Mouse (Mus musculus): Measurements from ENCODE around the gene Ypel2. TPM values are rescaled to one million over a fixed set of nuclear protein-coding genes. Genes with fewer than 3 reads are reported as not detected.

Ypel2 gene
- polyA plus RNA-seq, 1 experiment: 2.1 TPM

GRCm38 (mm10) chr11:86920111-86921080 is 73.1 kb downstream of the Ypel2 start:
- Histone ChIP-seq H3K27me3 (ENCODE audit: control insufficient read depth, insufficient read depth, low read length) (no peaks in the 10 kb centered on the region), H3K27ac (ENCODE audit: insufficient read depth, low read length) (no peak overlapping the region), H3K36me3 (ENCODE audit: control insufficient read depth, insufficient read depth, low read length) (no peaks in the 10 kb centered on the region), H3K4me3 (ENCODE audit: extremely low read depth, insufficient read depth, insufficient read length) (no peak overlapping the region), H3K4me1 (ENCODE audit: control insufficient read depth, insufficient read depth, insufficient read length) (peaks cover 6% of the 10 kb centered on the region; the same call in 1 of the 2 replicates)
- no peak for DNase-seq (ENCODE audit: low read depth in 1 of 2, low spot score in 2 of 2)
- WGBS: 74% methylated on average over 20 of the region's 20 CpGs
- TF ChIP-seq POLR2A (IDR thresholded peaks at IDR 0.05; ENCODE audit: low read depth, low read length): no peak
- TF ChIP-seq CTCF (IDR thresholded peaks at IDR 0.05; ENCODE audit: extremely low read depth, insufficient read depth, insufficient read length, insufficient replicate concordance): no peak

- 90% methylated on average over 7 of the region's 7 CpGs for WGBS
- no peak overlapping the region for H3K4me3 ChIP-seq (ENCODE audit: extremely low read depth, insufficient read depth, insufficient read length)
These were observed 74.0 kb downstream of the Ypel2 start for GRCm38 (mm10) chr11:86919468-86919867.

GRCm38 (mm10) chr11:86917536-86917935 is 76.0 kb downstream of the Ypel2 start:
- Histone ChIP-seq H3K36me3 (ENCODE audit: control insufficient read depth, insufficient read depth, low read length) (no peaks in the 10 kb centered on the region), H3K27me3 (ENCODE audit: control insufficient read depth, insufficient read depth, low read length) (no peaks in the 10 kb centered on the region), H3K4me3 (ENCODE audit: extremely low read depth, insufficient read depth, insufficient read length) (no peak overlapping the region), H3K4me1 (ENCODE audit: control insufficient read depth, insufficient read depth, insufficient read length) (no peaks in the 10 kb centered on the region), H3K27ac (ENCODE audit: insufficient read depth, low read length) (no peak overlapping the region)
- no peak for DNase-seq (ENCODE audit: low read depth in 1 of 2, low spot score in 2 of 2)
- 93% methylated on average over 2 of the region's 2 CpGs for WGBS
- TF ChIP-seq CTCF (IDR thresholded peaks at IDR 0.05; ENCODE audit: extremely low read depth, insufficient read depth, insufficient read length, insufficient replicate concordance) (no peak), POLR2A (IDR thresholded peaks at IDR 0.05; ENCODE audit: low read depth, low read length) (no peak)

More at GRCm38 (mm10) chr11:86919468-86919867, 74.0 kb downstream of the Ypel2 start:
- H3K36me3 ChIP-seq (ENCODE audit: control insufficient read depth, insufficient read depth, low read length): no peaks in the 10 kb centered on the region
- TF ChIP-seq POLR2A (IDR thresholded peaks at IDR 0.05; ENCODE audit: low read depth, low read length) (no peak), CTCF (IDR thresholded peaks at IDR 0.05; ENCODE audit: extremely low read depth, insufficient read depth, insufficient read length, insufficient replicate concordance) (no peak)
- H3K27me3 ChIP-seq (ENCODE audit: control insufficient read depth, insufficient read depth, low read length): no peaks in the 10 kb centered on the region
- H3K4me1 ChIP-seq (ENCODE audit: control insufficient read depth, insufficient read depth, insufficient read length): no peaks in the 10 kb centered on the region
- DNase-seq (ENCODE audit: low read depth in 1 of 2, low spot score in 2 of 2): no peak
- no peak overlapping the region for H3K27ac ChIP-seq (ENCODE audit: insufficient read depth, low read length)

DNA sequence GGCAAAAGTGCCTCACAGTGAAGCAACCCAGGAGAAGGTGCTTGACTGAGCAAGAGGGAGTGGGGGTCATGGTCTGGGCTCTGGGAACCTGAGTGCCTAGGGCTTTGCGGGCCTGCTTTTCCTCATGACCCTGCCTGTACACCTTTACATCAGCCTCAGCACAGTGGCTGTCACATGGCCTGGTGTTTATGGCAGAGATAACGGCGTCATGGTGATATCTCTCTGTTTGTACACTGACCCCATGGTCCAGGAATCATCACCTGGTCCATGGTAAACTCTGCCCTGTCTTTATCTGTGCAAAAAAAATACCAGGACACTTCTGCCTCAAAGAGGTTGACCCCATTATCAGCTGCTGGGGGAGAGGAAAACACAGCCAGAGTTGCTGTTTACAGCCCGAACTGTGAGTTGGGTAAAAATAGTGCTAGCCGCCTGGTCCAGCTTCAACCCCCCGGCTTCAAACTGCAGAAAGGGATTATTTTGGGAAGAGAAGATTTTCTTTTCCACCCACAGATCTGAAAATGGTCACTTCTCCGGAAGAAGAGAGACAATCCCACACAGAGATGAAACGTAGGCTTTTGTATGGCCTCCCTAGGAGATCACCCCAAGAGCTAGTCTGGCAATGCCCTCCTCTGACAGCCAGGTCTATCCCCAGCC is 76.8 kb downstream of the Ypel2 start:
- no peak for DNase-seq (ENCODE audit: low read depth in 1 of 2, low spot score in 2 of 2)
- Histone ChIP-seq H3K36me3 (ENCODE audit: control insufficient read depth, insufficient read depth, low read length) (no peaks in the 10 kb centered on the region), H3K4me3 (ENCODE audit: extremely low read depth, insufficient read depth, insufficient read length) (no peak overlapping the region), H3K27ac (ENCODE audit: insufficient read depth, low read length) (no peak overlapping the region), H3K27me3 (ENCODE audit: control insufficient read depth, insufficient read depth, low read length) (no peaks in the 10 kb centered on the region), H3K4me1 (ENCODE audit: control insufficient read depth, insufficient read depth, insufficient read length) (no peaks in the 10 kb centered on the region)
- TF ChIP-seq CTCF (IDR thresholded peaks at IDR 0.05; ENCODE audit: extremely low read depth, insufficient read depth, insufficient read length, insufficient replicate concordance): no peak
- no peak for TF ChIP-seq POLR2A (IDR thresholded peaks at IDR 0.05; ENCODE audit: low read depth, low read length)
- 85% methylated on average over 8 of the region's 8 CpGs for WGBS

DNA sequence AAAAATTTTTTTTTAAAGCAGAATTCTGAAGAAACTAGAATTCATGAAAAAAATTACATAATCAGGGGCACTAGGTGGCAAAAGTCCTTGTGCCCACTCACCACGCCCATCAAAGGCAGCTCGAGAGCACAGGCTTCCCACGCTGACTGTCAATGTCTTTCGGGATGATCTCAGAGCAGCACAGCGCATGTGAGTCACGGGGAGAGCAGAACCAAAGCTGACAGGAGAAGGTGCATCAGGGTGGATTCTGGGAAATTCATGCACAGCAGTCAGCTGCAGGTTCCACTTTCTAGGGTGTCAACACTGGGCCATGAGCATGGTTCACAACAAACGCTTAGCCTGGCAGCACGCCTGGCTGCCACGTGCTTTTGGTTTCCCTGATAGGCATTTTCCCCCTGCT is 79.2 kb downstream of the Ypel2 start:
- Histone ChIP-seq H3K27ac (ENCODE audit: insufficient read depth, low read length) (no peak overlapping the region), H3K4me1 (ENCODE audit: control insufficient read depth, insufficient read depth, insufficient read length) (no peaks in the 10 kb centered on the region; the same call in 1 of the 2 replicates), H3K27me3 (ENCODE audit: control insufficient read depth, insufficient read depth, low read length) (no peaks in the 10 kb centered on the region), H3K36me3 (ENCODE audit: control insufficient read depth, insufficient read depth, low read length) (no peaks in the 10 kb centered on the region), H3K4me3 (ENCODE audit: extremely low read depth, insufficient read depth, insufficient read length) (no peak overlapping the region)
- 80% methylated on average over 9 of the region's 9 CpGs for WGBS
- DNase-seq (ENCODE audit: low read depth in 1 of 2, low spot score in 2 of 2): no peak
- no peak for TF ChIP-seq CTCF (IDR thresholded peaks at IDR 0.05; ENCODE audit: extremely low read depth, insufficient read depth, insufficient read length, insufficient replicate concordance)
- TF ChIP-seq POLR2A (IDR thresholded peaks at IDR 0.05; ENCODE audit: low read depth, low read length): no peak

- Histone ChIP-seq H3K27ac (ENCODE audit: insufficient read depth, low read length) (no peak overlapping the region), H3K4me3 (ENCODE audit: extremely low read depth, insufficient read depth, insufficient read length) (no peak overlapping the region), H3K4me1 (ENCODE audit: control insufficient read depth, insufficient read depth, insufficient read length) (no peaks in the 10 kb centered on the region; the same call in 1 of the 2 replicates), H3K36me3 (ENCODE audit: control insufficient read depth, insufficient read depth, low read length) (no peaks in the 10 kb centered on the region), H3K27me3 (ENCODE audit: control insufficient read depth, insufficient read depth, low read length) (no peaks in the 10 kb centered on the region)
- no peak for TF ChIP-seq POLR2A (IDR thresholded peaks at IDR 0.05; ENCODE audit: low read depth, low read length)
- no peak for TF ChIP-seq CTCF (IDR thresholded peaks at IDR 0.05; ENCODE audit: extremely low read depth, insufficient read depth, insufficient read length, insufficient replicate concordance)
- DNase-seq (ENCODE audit: low read depth in 1 of 2, low spot score in 2 of 2): no peak
- WGBS: 47% methylated on average over 4 of the region's 4 CpGs
These were observed 83.3 kb downstream of the Ypel2 start for GRCm38 (mm10) chr11:86910244-86910643.
